Mouse (Mus musculus) MEL (cell line): ENCODE measurements around the gene Klc1. TPM values are rescaled to one million over a fixed set of nuclear protein-coding genes. Genes with fewer than 3 reads are reported as not detected.

ENCODE experiments used
- DNase-seq: peaks from one replicate; pipeline ENCODE4 v3.0.0; 2011; ENCODE audit warnings: low read depth, low spot score
- H3K27ac ChIP-seq: 2 replicates; pipeline ENCODE4 v1.5.1; 2012; ENCODE audit warnings: low read depth, mild to moderate bottlenecking, control low read depth, low read length, moderate library complexity; ENCODE audit not compliant: control insufficient read depth
- H3K27me3 ChIP-seq, 2 experiments: fragments of 150-350 bp in 1 of 2; sonication (generic) in 1 of 2; 2 replicates each; pipeline ENCODE4 v1.6.1; 2012; ENCODE audit warnings: low read length in 2 of 2, mild to moderate bottlenecking in 2 of 2, improper control_type of control experiment in 1 of 2, moderate library complexity in 1 of 2; ENCODE audit not compliant: insufficient read depth in 2 of 2, control insufficient read depth in 1 of 2
- H3K36me3 ChIP-seq, 2 experiments: 2 replicates each; pipeline ENCODE4 v1.6.1; 2012 to 2014; ENCODE audit warnings: low read length in 2 of 2, improper control_type of control experiment in 1 of 2, inconsistent platforms in 1 of 2, mild to moderate bottlenecking in 1 of 2; ENCODE audit not compliant: insufficient read depth in 2 of 2, control insufficient read depth in 1 of 2
- H3K4me1 ChIP-seq, 2 experiments: fragments of 150-350 bp in 1 of 2; sonication (generic) in 1 of 2; 2 replicates each; pipeline ENCODE4 v1.6.1; 2012; ENCODE audit warnings: low read length in 2 of 2, improper control_type of control experiment in 1 of 2, mild to moderate bottlenecking in 1 of 2; ENCODE audit not compliant: insufficient read depth in 2 of 2, control insufficient read depth in 1 of 2
- H3K4me3 ChIP-seq, 2 experiments: fragments of 150-350 bp in 1 of 2; sonication (generic) in 1 of 2; 2 replicates each; pipeline ENCODE4 v1.5.1; 2012; ENCODE audit warnings: low read depth in 2 of 2, low read length in 2 of 2, mild to moderate bottlenecking in 2 of 2, moderate library complexity in 2 of 2, control low read depth in 1 of 2, improper control_type of control experiment in 1 of 2; ENCODE audit not compliant: control insufficient read depth in 1 of 2, insufficient read depth in 1 of 2
- H3K79me2 ChIP-seq: 2 replicates; pipeline ENCODE4 v1.6.1; 2012; ENCODE audit warnings: mild to moderate bottlenecking, low read length, moderate library complexity; ENCODE audit not compliant: control insufficient read depth, poor library complexity, insufficient read depth
- H3K9ac ChIP-seq: 2 replicates; pipeline ENCODE4 v1.6.1; 2012; ENCODE audit warnings: low read depth, mild to moderate bottlenecking, control low read depth, low read length, moderate library complexity; ENCODE audit not compliant: control insufficient read depth, poor library complexity, severe bottlenecking
- H3K9me3 ChIP-seq: fragments of 150-350 bp; sonication (generic); replicated peaks from 2 replicates; pipeline ENCODE4 v1.6.1; 2012; ENCODE audit warnings: mild to moderate bottlenecking, low read length, improper control_type of control experiment, moderate library complexity; ENCODE audit not compliant: insufficient read depth
- BHLHE40 ChIP-seq: IDR thresholded peaks from 2 replicates; pipeline ENCODE4 v1.6.1; 2012; ENCODE audit warnings: low read depth, mild to moderate bottlenecking, inconsistent platforms, low read length, improper control_type of control experiment, borderline replicate concordance
- CHD1 ChIP-seq: IDR thresholded peaks from 2 replicates; pipeline ENCODE4 v1.6.1; 2012; ENCODE audit warnings: low read depth, mild to moderate bottlenecking, inconsistent platforms, low read length, improper control_type of control experiment
- CHD2 ChIP-seq: IDR thresholded peaks from 2 replicates; pipeline ENCODE4 v1.6.1; 2011; ENCODE audit warnings: low read length, improper control_type of control experiment
- CTCF ChIP-seq, 3 experiments: IDR thresholded peaks in 2 of 3; conservative IDR thresholded peaks in 1 of 3; 2 replicates each; pipeline ENCODE4 v1.5.1; 2011 to 2012; ENCODE audit warnings: low read length in 3 of 3, low read depth in 2 of 3, mild to moderate bottlenecking in 2 of 3, improper control_type of control experiment in 1 of 3, inconsistent platforms in 1 of 3, mixed read lengths in 1 of 3, moderate library complexity in 1 of 3; ENCODE audit not compliant: control insufficient read depth in 1 of 3, insufficient read depth in 1 of 3, poor library complexity in 1 of 3, severe bottlenecking in 1 of 3
- EP300 ChIP-seq, 2 experiments: IDR thresholded peaks; 2 replicates each; pipeline ENCODE4 v1.6.1; 2011; ENCODE audit warnings: improper control_type of control experiment in 2 of 2, low read length in 2 of 2, low read depth in 1 of 2, mild to moderate bottlenecking in 1 of 2
- ETS1 ChIP-seq: IDR thresholded peaks from 2 replicates; pipeline ENCODE4 v1.6.1; 2012; ENCODE audit warnings: low read depth, mild to moderate bottlenecking, inconsistent platforms, low read length, improper control_type of control experiment, moderate library complexity
- GABPA ChIP-seq: IDR thresholded peaks from 2 replicates; pipeline ENCODE4 v1.6.1; 2012; ENCODE audit warnings: low read depth, mild to moderate bottlenecking, inconsistent platforms, low read length, improper control_type of control experiment, moderate library complexity
- GATA1 ChIP-seq: IDR thresholded peaks from 2 replicates; pipeline ENCODE4 v1.6.1; 2011; ENCODE audit warnings: low read depth, low read length, improper control_type of control experiment
- HCFC1 ChIP-seq: IDR thresholded peaks from 2 replicates; pipeline ENCODE4 v1.6.1; 2012; ENCODE audit warnings: low read depth, mild to moderate bottlenecking, inconsistent platforms, low read length, improper control_type of control experiment, moderate library complexity
- KAT2A ChIP-seq: conservative IDR thresholded peaks from 2 replicates; pipeline ENCODE4 v1.6.1; 2012; ENCODE audit warnings: low read depth, low read length, improper control_type of control experiment, inconsistent platforms
- MAFK ChIP-seq: IDR thresholded peaks from 2 replicates; pipeline ENCODE4 v1.6.1; 2011; ENCODE audit warnings: low read depth, mild to moderate bottlenecking, low read length, improper control_type of control experiment, borderline replicate concordance
- MAX ChIP-seq: IDR thresholded peaks from 2 replicates; pipeline ENCODE4 v1.6.1; 2011; ENCODE audit warnings: low read length, improper control_type of control experiment
- MAZ ChIP-seq: IDR thresholded peaks from 2 replicates; pipeline ENCODE4 v1.6.1; 2012; ENCODE audit warnings: low read depth, mild to moderate bottlenecking, inconsistent platforms, low read length, improper control_type of control experiment
- MEF2A ChIP-seq: IDR thresholded peaks from 2 replicates; pipeline ENCODE4 v1.6.1; 2014; ENCODE audit warnings: low read depth, mild to moderate bottlenecking, inconsistent platforms, low read length, improper control_type of control experiment; ENCODE audit not compliant: poor library complexity, insufficient replicate concordance, severe bottlenecking; ENCODE audit errors: extremely low read depth
- MXI1 ChIP-seq: IDR thresholded peaks from 2 replicates; pipeline ENCODE4 v1.6.1; 2011; ENCODE audit warnings: mild to moderate bottlenecking, low read depth, low read length, improper control_type of control experiment
- NELFE ChIP-seq: IDR thresholded peaks from 2 replicates; pipeline ENCODE4 v1.6.1; 2011; ENCODE audit warnings: low read depth, low read length, improper control_type of control experiment
- NRF1 ChIP-seq: IDR thresholded peaks from 2 replicates; pipeline ENCODE4 v1.6.1; 2014; ENCODE audit warnings: low read depth, mild to moderate bottlenecking, inconsistent platforms, low read length, improper control_type of control experiment, moderate library complexity; ENCODE audit not compliant: poor library complexity, insufficient read depth, severe bottlenecking
- POLR2A ChIP-seq, 2 experiments: IDR thresholded peaks; 2 replicates each; pipeline ENCODE4 v1.6.1; 2011 to 2012; ENCODE audit warnings: low read length in 2 of 2, mild to moderate bottlenecking in 2 of 2, control low read depth in 1 of 2, improper control_type of control experiment in 1 of 2, low read depth in 1 of 2, moderate library complexity in 1 of 2; ENCODE audit not compliant: control insufficient read depth in 1 of 2, insufficient read depth in 1 of 2, poor library complexity in 1 of 2
- POLR2AphosphoS2 ChIP-seq: IDR thresholded peaks from 2 replicates; pipeline ENCODE4 v1.6.1; 2011; ENCODE audit warnings: low read length, improper control_type of control experiment
- RAD21 ChIP-seq: IDR thresholded peaks from 2 replicates; pipeline ENCODE4 v1.6.1; 2011; ENCODE audit warnings: mild to moderate bottlenecking, low read depth, low read length, improper control_type of control experiment
- SMC3 ChIP-seq: IDR thresholded peaks from 2 replicates; pipeline ENCODE4 v1.6.1; 2011; ENCODE audit warnings: low read depth, low read length, improper control_type of control experiment
- TAL1 ChIP-seq: IDR thresholded peaks from 2 replicates; pipeline ENCODE4 v1.6.1; 2012; ENCODE audit warnings: mild to moderate bottlenecking, inconsistent platforms, low read length, moderate library complexity, mixed read lengths
- TBP ChIP-seq: IDR thresholded peaks from 2 replicates; pipeline ENCODE4 v1.8.0; 2011; ENCODE audit warnings: low read depth, low read length, improper control_type of control experiment
- TCF12 ChIP-seq: IDR thresholded peaks from 2 replicates; pipeline ENCODE4 v1.6.1; 2014; ENCODE audit warnings: low read depth, mild to moderate bottlenecking, inconsistent platforms, low read length, improper control_type of control experiment, moderate library complexity
- UBTF ChIP-seq: IDR thresholded peaks from 2 replicates; pipeline ENCODE4 v1.6.1; 2012; ENCODE audit warnings: low read depth, mild to moderate bottlenecking, inconsistent platforms, low read length, improper control_type of control experiment, moderate library complexity, borderline replicate concordance; ENCODE audit not compliant: insufficient read depth
- USF1 ChIP-seq: IDR thresholded peaks from 2 replicates; pipeline ENCODE4 v1.6.1; 2014; ENCODE audit warnings: low read depth, mild to moderate bottlenecking, inconsistent platforms, low read length, improper control_type of control experiment, moderate library complexity
- USF2 ChIP-seq, 2 experiments: IDR thresholded peaks; 2 replicates each; pipeline ENCODE4 v1.6.1; 2011 to 2012; ENCODE audit warnings: improper control_type of control experiment in 2 of 2, low read length in 2 of 2, borderline replicate concordance in 1 of 2, inconsistent platforms in 1 of 2, low read depth in 1 of 2, mild to moderate bottlenecking in 1 of 2; ENCODE audit not compliant: insufficient read depth in 1 of 2
- ZC3H11A ChIP-seq: IDR thresholded peaks from 2 replicates; pipeline ENCODE4 v1.6.1; 2012; ENCODE audit warnings: low read depth, mild to moderate bottlenecking, inconsistent platforms, low read length, improper control_type of control experiment
- ZMIZ1 ChIP-seq: IDR thresholded peaks from 2 replicates; pipeline ENCODE4 v1.6.1; 2012; ENCODE audit warnings: low read depth, mild to moderate bottlenecking, inconsistent platforms, low read length, improper control_type of control experiment, moderate library complexity
- polyA plus RNA-seq, 2 experiments: library from polyadenylated mRNA; stranded (reverse) in 1 of 2; unstranded in 1 of 2; fragments of >175 nt in 1 of 2; fragments of >200 nt in 1 of 2; gene quantifications; 2 replicates each; pipeline versions ENCODE4 v1.2.1 to v1.2.4; 2012; ENCODE audit warnings: low replicate concordance in 2 of 2, low read depth in 1 of 2; ENCODE audit not compliant: insufficient read length in 2 of 2, insufficient read depth in 1 of 2, missing spikeins in 1 of 2
- total RNA-seq: library from RNA; depleted of rRNA; stranded (reverse); fragments of 300-350 nt; gene quantifications from 2 replicates; pipeline ENCODE4 v1.2.3, GENCODE M21; 2012

Gene Klc1
- total and polyA plus RNA-seq, 3 experiments: 30.7 to 60.4 TPM; not detected in 1

DNA sequence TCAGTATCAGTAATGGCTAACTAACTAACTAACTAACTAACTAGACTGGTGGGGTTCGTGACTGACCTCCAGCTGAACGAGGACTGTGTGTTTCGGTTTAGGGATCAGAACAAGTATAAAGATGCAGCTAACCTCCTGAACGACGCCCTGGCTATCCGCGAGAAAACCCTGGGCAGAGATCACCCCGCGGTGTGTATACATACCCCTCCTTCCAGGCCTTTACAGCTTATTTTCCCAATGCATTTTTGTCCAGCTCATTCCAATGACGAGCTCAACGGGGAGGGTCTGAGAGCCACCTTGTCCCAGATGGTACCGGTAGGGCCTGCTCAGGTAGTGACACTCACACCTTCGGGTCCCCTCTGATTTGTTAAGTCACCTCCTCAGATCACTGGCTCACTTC lies 19.3 kb downstream of the Klc1 start:
- peaks cover 0 to 13% of the 10 kb centered on the region in 2 experiments; a peak in 2 of 4 replicates for H3K36me3 ChIP-seq
- no peaks in the 10 kb centered on the region for H3K9me3 ChIP-seq
- no peaks in the 10 kb centered on the region for H3K4me1 ChIP-seq
- H3K4me3 ChIP-seq: no peak overlapping the region
- no peaks in the 10 kb centered on the region for H3K79me2 ChIP-seq
- H3K27ac ChIP-seq: no peak overlapping the region
- no peak for DNase-seq
- H3K27me3 ChIP-seq: no peaks in the 10 kb centered on the region
- TF ChIP-seq MEF2A (no peak), RAD21 (no peak), USF2 (IDR thresholded peaks at IDR 0.05; ENCODE audit: borderline replicate concordance in 1 of 2, insufficient read depth in 1 of 2, low read depth in 1 of 2, low read length in 2 of 2) (no peak), MXI1 (no peak), TBP (no peak)
- H3K9ac ChIP-seq: no peak overlapping the region

- Histone ChIP-seq H3K4me1 (no peaks in the 10 kb centered on the region), H3K27ac (no peak overlapping the region), H3K79me2 (no peaks in the 10 kb centered on the region), H3K36me3 (peaks cover 0 to 10% of the 10 kb centered on the region in 2 experiments; a peak in 2 of 4 replicates), H3K27me3 (no peaks in the 10 kb centered on the region), H3K4me3 (no peak overlapping the region), H3K9me3 (no peaks in the 10 kb centered on the region), H3K9ac (no peak overlapping the region)
- TF ChIP-seq GABPA: no peak
- TF ChIP-seq SMC3: peak; percentile 52
- no peak for TF ChIP-seq CHD1
- TF ChIP-seq ZMIZ1: no peak
- no peak for TF ChIP-seq USF1
- TF ChIP-seq CHD2: no peak
- no peak for TF ChIP-seq HCFC1
- TF ChIP-seq MAFK: no peak
- no peak for TF ChIP-seq UBTF
- TF ChIP-seq GATA1: no peak
- no peak for TF ChIP-seq MAZ
- no peak for TF ChIP-seq ETS1
- no peak for TF ChIP-seq EP300 (IDR thresholded peaks at IDR 0.05; ENCODE audit: low read depth in 1 of 2, low read length in 2 of 2)
- no peak for TF ChIP-seq KAT2A
- no peak for TF ChIP-seq USF2 (IDR thresholded peaks at IDR 0.05; ENCODE audit: borderline replicate concordance in 1 of 2, insufficient read depth in 1 of 2, low read depth in 1 of 2, low read length in 2 of 2)
- TF ChIP-seq POLR2AphosphoS2: no peak
- no peak for TF ChIP-seq NELFE
- no peak for TF ChIP-seq TAL1
- no peak for TF ChIP-seq MAX
- TF ChIP-seq ZC3H11A: peak; percentile 21; the same call in 1 of the 2 replicates
- TF ChIP-seq NRF1: no peak
- peak; percentile 58 for TF ChIP-seq RAD21
- TF ChIP-seq CTCF (IDR thresholded peaks at IDR 0.05 in 2 of 3, conservative IDR thresholded peaks at IDR 0.05 in 1 of 3; ENCODE audit: control insufficient read depth in 1 of 3, insufficient read depth in 1 of 3, low read depth in 2 of 3, low read length in 3 of 3, poor library complexity in 1 of 3, severe bottlenecking in 1 of 3): peak; percentile 46 to 76 (median 66)
- no peak for TF ChIP-seq TCF12
- TF ChIP-seq POLR2A (IDR thresholded peaks at IDR 0.05; ENCODE audit: control insufficient read depth in 1 of 2, insufficient read depth in 1 of 2, low read depth in 1 of 2, low read length in 2 of 2, poor library complexity in 1 of 2): no peak
- TF ChIP-seq MEF2A: no peak
- no peak for TF ChIP-seq BHLHE40
- DNase-seq: peak; percentile 62
Observed at GRCm38 (mm10) chr12:111779544-111779943, 20.9 kb downstream of the Klc1 start.
